In genomic region chr2:157464746-157465126, GRCm38 (mm10) we compare ENCODE assay signal across 8 mouse cellular contexts. TPM values are rescaled to one million over a fixed set of nuclear protein-coding genes. Genes with fewer than 3 reads are reported as not detected.
DNase-seq lines count a peak whose midpoint lies in the region; ATAC-seq and TF ChIP-seq lines count a peak whose summit lies in the region.

No protein-coding gene starts in this region.

- peak; percentile 21 for DNase-seq in gastrocnemius, postnatal 14 days
- no peak for DNase-seq in gastrocnemius, postnatal 4 days (ENCODE audit: low spot score in 2 of 2)
- DNase-seq in lung, postnatal 0 days (ENCODE audit: low spot score), result peak; percentile 70
- DNase-seq in lung, adult 18-20 months, result no peak
- DNase-seq in hindbrain, embryonic 11.5 days (ENCODE audit: low spot score), result peak; percentile 92
- no peak for DNase-seq in gastrocnemius, adult 8-10 months (ENCODE audit: low spot score in 2 of 2)

- peaks cover 18% of the 10 kb centered on the region for H3K36me3 ChIP-seq in lung, postnatal 0 days (ENCODE audit: insufficient read depth, low read length)
- H3K36me3 ChIP-seq in hindbrain, embryonic 11.5 days (ENCODE audit: control insufficient read depth, insufficient read depth, low read length), result 0 out of 2 replicates have a peak, but pooled peaks cover 13% of the 10 kb centered on the region
- H3K36me3 ChIP-seq in midbrain, embryonic 15.5 days (replicated peaks), result peaks cover 27% of the 10 kb centered on the region

- ATAC-seq in lung, postnatal 0 days, result peak; percentile 69
- ATAC-seq in hindbrain, embryonic 11.5 days (ENCODE audit: low FRiP score), result peak; percentile 93
- ATAC-seq in midbrain, embryonic 15.5 days (replicated peaks), result peak; percentile 96
- ATAC-seq in megakaryocyte progenitor cell, adult 5-6 weeks (replicated peaks; ENCODE audit: poor library complexity), result no peak

- no peak for TF ChIP-seq CTCF in lung, postnatal 0 days (IDR thresholded peaks at IDR 0.05)

- TF ChIP-seq EP300 in lung, postnatal 0 days (IDR thresholded peaks at IDR 0.05), result no peak

- no peak overlapping the region for H3K9ac ChIP-seq in lung, postnatal 0 days (replicated peaks; ENCODE audit: low read depth)
- peak overlapping the region; percentile 57 for H3K9ac ChIP-seq in hindbrain, embryonic 11.5 days (ENCODE audit: low read depth, low read length)
- H3K9ac ChIP-seq in midbrain, embryonic 15.5 days, result peak overlapping the region; percentile 36

- H3K4me1 ChIP-seq in lung, postnatal 0 days (ENCODE audit: insufficient read depth, low read depth, low read length), result no peaks in the 10 kb centered on the region
- H3K4me1 ChIP-seq in hindbrain, embryonic 11.5 days (replicated peaks; ENCODE audit: control insufficient read depth, insufficient read depth, low read length), result peaks cover 55% of the 10 kb centered on the region
- H3K4me1 ChIP-seq in midbrain, embryonic 15.5 days, result peaks cover 61% of the 10 kb centered on the region

- H3K4me2 ChIP-seq in lung, postnatal 0 days (replicated peaks; ENCODE audit: low read depth, low read length), result no peak overlapping the region
- H3K4me2 ChIP-seq in hindbrain, embryonic 11.5 days (replicated peaks; ENCODE audit: low read depth, low read length), result peak overlapping the region; percentile 25; the same call in 1 of the 2 replicates
- peak overlapping the region; percentile 31 for H3K4me2 ChIP-seq in midbrain, embryonic 15.5 days

- no peaks in the 10 kb centered on the region for H3K9me3 ChIP-seq in lung, postnatal 0 days (ENCODE audit: low read length)
- H3K9me3 ChIP-seq in hindbrain, embryonic 11.5 days (ENCODE audit: control insufficient read depth, low read length), result no peaks in the 10 kb centered on the region
- no peaks in the 10 kb centered on the region for H3K9me3 ChIP-seq in midbrain, embryonic 15.5 days

- H3K27ac ChIP-seq in lung, postnatal 0 days (ENCODE audit: low read length), result no peak overlapping the region
- peak overlapping the region; percentile 96 for H3K27ac ChIP-seq in hindbrain, embryonic 11.5 days (ENCODE audit: low read depth, low read length)
- H3K27ac ChIP-seq in midbrain, embryonic 15.5 days, result peak overlapping the region; percentile 97

- no peaks in the 10 kb centered on the region for H3K27me3 ChIP-seq in lung, postnatal 0 days (replicated peaks; ENCODE audit: insufficient read depth, low read length)
- no peaks in the 10 kb centered on the region for H3K27me3 ChIP-seq in hindbrain, embryonic 11.5 days (ENCODE audit: control insufficient read depth, insufficient read depth, low read length)
- H3K27me3 ChIP-seq in midbrain, embryonic 15.5 days (replicated peaks), result no peaks in the 10 kb centered on the region

- no peak overlapping the region for H3K4me3 ChIP-seq in lung, postnatal 0 days (ENCODE audit: low read depth, low read length)
- no peak overlapping the region for H3K4me3 ChIP-seq in hindbrain, embryonic 11.5 days (ENCODE audit: low read depth, low read length)
- H3K4me3 ChIP-seq in midbrain, embryonic 15.5 days, result 0 out of 2 replicates have a peak overlapping the region, but pooled peaks have one; percentile 2

- intact Hi-C loops in gastrocnemius, postnatal 14 days (cut with DNase I; ENCODE audit: low total_unique reads), result no loop called here

- 15% methylated on average over 10 of the region's 12 CpGs for WGBS in lung, postnatal 0 days
- WGBS in hindbrain, embryonic 11.5 days, result 9% methylated on average over 11 of the region's 12 CpGs
- WGBS in midbrain, embryonic 15.5 days, result 3% methylated on average over 12 of the region's 12 CpGs

RNA-seq across cellular contexts. Expression of gene Src, which starts 46.5 kb away (rescaled TPM):
- 1 to 10 TPM; 5.2 to 7.5 TPM for total RNA-seq in gastrocnemius, postnatal 14 days (2021)
- total RNA-seq in gastrocnemius, postnatal 4 days (2021), result 10 to 100 TPM; 13.3 to 13.6 TPM
- 16.4 and 18.2 TPM in 2 replicates for polyA plus RNA-seq in lung, postnatal 0 days (2015; fragmentation: Nextera tagmentation; extraction: Ambion mirVana)
- 13.0 and 14.4 TPM in 2 replicates for polyA plus RNA-seq in hindbrain, embryonic 11.5 days (2014; fragmentation: Nextera tagmentation; extraction: Ambion mirVana)
- polyA plus RNA-seq in midbrain, embryonic 15.5 days (2015; fragmentation: Nextera tagmentation; extraction: Ambion mirVana), result 40.3 and 43.2 TPM in 2 replicates
- 0.27 TPM in 1 of 2 replicates, not detected in the other for total RNA-seq in megakaryocyte progenitor cell, adult 5-6 weeks (2015)
- 0.07 TPM in 1 of 2 replicates, not detected in the other for total RNA-seq in megakaryocyte progenitor cell, adult 5-6 weeks (2017)
- 1 to 10 TPM; 1.3 to 2.3 (median 1.7) TPM for total RNA-seq in gastrocnemius, adult 8-10 months (2022)

Comparison
In these comparisons a context has a peak if more than half of its experiments do, and no peak if none do; other contexts are left out.
1. DNase-seq: peak in gastrocnemius, postnatal 14 days (single experiment), lung, postnatal 0 days (single experiment) and hindbrain, embryonic 11.5 days (single experiment); none in gastrocnemius, postnatal 4 days (0 of 2), lung, adult 18-20 months (0 of 2) and gastrocnemius, adult 8-10 months (0 of 2).